Mouse (Mus musculus): ENCODE results near the gene Anapc7.

DNA sequence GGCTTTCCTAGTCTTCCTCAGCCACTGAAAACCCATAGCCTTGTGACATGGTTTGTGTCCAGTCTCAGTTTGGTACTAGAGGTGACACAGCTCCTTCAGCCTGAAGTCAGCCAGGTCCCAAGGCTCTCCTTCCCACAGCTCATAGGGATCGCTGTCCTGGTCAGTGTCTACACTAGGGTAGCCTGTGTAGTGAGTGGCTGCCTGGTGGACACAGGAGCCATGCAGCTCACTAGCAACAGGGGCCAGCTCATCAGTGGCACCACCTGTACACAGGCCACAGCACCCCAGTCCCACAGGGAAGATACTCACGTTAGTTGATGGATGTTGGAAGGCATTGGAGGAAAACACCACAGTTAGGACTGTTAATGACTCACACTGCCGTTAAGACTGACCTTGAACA, 34.1 kb downstream of the Anapc7 start:
- no peak for TF ChIP-seq CTCF (IDR thresholded peaks at IDR 0.05; ENCODE audit: low read depth, low read length)
- no peak for TF ChIP-seq POLR2A (IDR thresholded peaks at IDR 0.05; ENCODE audit: insufficient read depth, low read length)
- TF ChIP-seq EP300 (IDR thresholded peaks at IDR 0.05; ENCODE audit: insufficient read depth, low read depth, low read length), result no peak
